Mouse (Mus musculus): Measurements from ENCODE around the gene Plekhb1. TPM values are rescaled to one million over a fixed set of nuclear protein-coding genes. Genes with fewer than 3 reads are reported as not detected.

The Plekhb1 gene
- total and polyA plus RNA-seq, 2 experiments from 2014 or later: 20.4 to 22.1 TPM

GRCm38 (mm10) chr7:100649095-100649494 is 13.1 kb downstream of the Plekhb1 start:
- H3K9ac ChIP-seq: no peak overlapping the region
- no peaks in the 10 kb centered on the region for H3K9me3 ChIP-seq (ENCODE audit: low read length)
- H3K4me2 ChIP-seq (ENCODE audit: low read depth): no peak overlapping the region
- H3K4me3 ChIP-seq (ENCODE audit: low read depth, low read length): no peak overlapping the region
- no peaks in the 10 kb centered on the region for H3K27me3 ChIP-seq (ENCODE audit: insufficient read depth, low read length)
- no peak for ATAC-seq
- no peak for TF ChIP-seq CTCF (IDR thresholded peaks at IDR 0.05; ENCODE audit: low read depth)
- 82% methylated on average over 4 of the region's 4 CpGs for WGBS
- DNase-seq: no peak
- H3K36me3 ChIP-seq (ENCODE audit: insufficient read depth): peaks cover 3% of the 10 kb centered on the region; the same call in 1 of the 2 replicates
- no peaks in the 10 kb centered on the region for H3K4me1 ChIP-seq (ENCODE audit: insufficient read depth)
- H3K27ac ChIP-seq (ENCODE audit: low read depth, low read length): no peak overlapping the region

GRCm38 (mm10) chr7:100645147-100645546 is 17.1 kb downstream of the Plekhb1 start:
- TF ChIP-seq CTCF (IDR thresholded peaks at IDR 0.05; ENCODE audit: low read depth): peak; percentile 78
- H3K4me1 ChIP-seq (ENCODE audit: insufficient read depth): no peaks in the 10 kb centered on the region

DNA sequence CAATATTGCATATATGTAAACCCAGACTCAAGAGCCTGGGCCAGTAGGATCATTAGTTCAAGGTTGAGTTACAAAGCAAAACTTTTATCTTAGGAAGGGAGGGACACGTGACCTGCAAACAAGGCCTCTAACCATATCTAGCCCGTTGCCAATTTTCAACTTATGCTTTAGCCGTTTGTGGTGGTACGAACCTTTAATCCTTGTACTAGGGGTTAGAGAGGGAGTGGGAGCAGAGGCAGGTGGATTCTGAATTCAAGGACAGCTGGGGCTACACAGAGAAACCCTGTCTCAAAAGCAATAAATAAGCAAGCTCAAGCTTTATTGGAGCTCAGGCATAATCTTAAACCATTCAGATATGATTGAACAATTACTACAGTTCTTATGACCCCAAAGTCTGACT is 19.8 kb downstream of the Plekhb1 start:
- H3K36me3 ChIP-seq (ENCODE audit: insufficient read depth): peaks cover 9% of the 10 kb centered on the region
- DNase-seq: no peak
- no peak for TF ChIP-seq CTCF (IDR thresholded peaks at IDR 0.05; ENCODE audit: low read depth)

More at GRCm38 (mm10) chr7:100645147-100645546, 17.1 kb downstream of the Plekhb1 start:
- DNase-seq: peak; percentile 75
- Histone ChIP-seq H3K9ac (no peak overlapping the region), H3K4me3 (ENCODE audit: low read depth, low read length) (no peak overlapping the region), H3K27me3 (ENCODE audit: insufficient read depth, low read length) (no peaks in the 10 kb centered on the region), H3K27ac (ENCODE audit: low read depth, low read length) (no peak overlapping the region), H3K9me3 (ENCODE audit: low read length) (no peaks in the 10 kb centered on the region), H3K36me3 (ENCODE audit: insufficient read depth) (peaks cover 6% of the 10 kb centered on the region), H3K4me2 (ENCODE audit: low read depth) (no peak overlapping the region)
- 32% methylated on average over 3 of the region's 3 CpGs for WGBS
- ATAC-seq: peak; percentile 70

GRCm38 (mm10) chr7:100637657-100638056 is 24.6 kb downstream of the Plekhb1 start:
- TF ChIP-seq CTCF (IDR thresholded peaks at IDR 0.05; ENCODE audit: low read depth): peak; percentile 70
- DNase-seq (peak; percentile 54), ATAC-seq (peak; percentile 71; the same call in 1 of the 2 replicates)
- 0% methylated on average over 1 of the region's 1 CpGs for WGBS
- H3K9me3 ChIP-seq (ENCODE audit: low read length): no peaks in the 10 kb centered on the region
- no peak overlapping the region for H3K4me3 ChIP-seq (ENCODE audit: low read depth, low read length)
- H3K9ac ChIP-seq: no peak overlapping the region
- H3K4me2 ChIP-seq (ENCODE audit: low read depth): no peak overlapping the region
- H3K27ac ChIP-seq (ENCODE audit: low read depth, low read length): no peak overlapping the region
- H3K27me3 ChIP-seq (ENCODE audit: insufficient read depth, low read length): no peaks in the 10 kb centered on the region
- H3K4me1 ChIP-seq (ENCODE audit: insufficient read depth): no peaks in the 10 kb centered on the region
- H3K36me3 ChIP-seq (ENCODE audit: insufficient read depth): peaks cover 19% of the 10 kb centered on the region

More for the DNA sequence above, 19.8 kb downstream of the Plekhb1 start:
- WGBS: 91% methylated on average over 4 of the region's 4 CpGs
- H3K9ac ChIP-seq: no peak overlapping the region
- H3K27me3 ChIP-seq (ENCODE audit: insufficient read depth, low read length): no peaks in the 10 kb centered on the region
- no peak for ATAC-seq
- no peaks in the 10 kb centered on the region for H3K9me3 ChIP-seq (ENCODE audit: low read length)
- no peak overlapping the region for H3K27ac ChIP-seq (ENCODE audit: low read depth, low read length)
- H3K4me3 ChIP-seq (ENCODE audit: low read depth, low read length): no peak overlapping the region
- H3K4me1 ChIP-seq (ENCODE audit: insufficient read depth): no peaks in the 10 kb centered on the region
- no peak overlapping the region for H3K4me2 ChIP-seq (ENCODE audit: low read depth)

- TF ChIP-seq CTCF (IDR thresholded peaks at IDR 0.05; ENCODE audit: low read depth): no peak
- Histone ChIP-seq H3K27ac (ENCODE audit: low read depth, low read length) (no peak overlapping the region), H3K9me3 (ENCODE audit: low read length) (no peaks in the 10 kb centered on the region)
Measured at GRCm38 (mm10) chr7:100624538-100624937, 37.7 kb downstream of the Plekhb1 start.

DNA sequence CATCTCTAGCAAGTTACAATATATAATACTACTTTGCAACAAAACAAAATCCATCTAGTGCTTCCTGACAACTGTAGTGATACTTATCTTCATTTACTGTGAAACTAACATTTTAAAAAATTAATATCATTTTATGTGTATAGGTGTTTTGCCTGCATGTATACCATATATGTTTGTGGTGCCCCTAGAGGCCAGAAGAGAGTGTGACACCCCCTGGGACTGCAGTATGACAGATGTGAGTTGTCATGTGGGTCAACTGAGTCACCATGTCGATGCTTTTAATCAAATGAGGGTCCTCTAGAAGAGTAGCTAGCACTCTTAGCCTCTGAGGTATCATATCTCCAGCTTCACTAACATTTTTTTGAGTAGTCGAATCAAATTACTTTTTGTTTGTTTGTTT is 39.9 kb downstream of the Plekhb1 start:
- no peaks in the 10 kb centered on the region for H3K27me3 ChIP-seq (ENCODE audit: insufficient read depth, low read length)
- H3K9me3 ChIP-seq (ENCODE audit: low read length): no peaks in the 10 kb centered on the region
- H3K4me2 ChIP-seq (ENCODE audit: low read depth): no peak overlapping the region
- peak; percentile 37 for TF ChIP-seq CTCF (IDR thresholded peaks at IDR 0.05; ENCODE audit: low read depth)
- DNase-seq: no peak
- H3K4me1 ChIP-seq (ENCODE audit: insufficient read depth): no peaks in the 10 kb centered on the region
- H3K4me3 ChIP-seq (ENCODE audit: low read depth, low read length): no peak overlapping the region
- ATAC-seq: no peak
- no peaks in the 10 kb centered on the region for H3K36me3 ChIP-seq (ENCODE audit: insufficient read depth)
- 90% methylated on average over 2 of the region's 2 CpGs for WGBS
- no peak overlapping the region for H3K9ac ChIP-seq
- H3K27ac ChIP-seq (ENCODE audit: low read depth, low read length): no peak overlapping the region

More at GRCm38 (mm10) chr7:100624538-100624937, 37.7 kb downstream of the Plekhb1 start:
- H3K4me1 ChIP-seq (ENCODE audit: insufficient read depth): no peaks in the 10 kb centered on the region
- no peak for ATAC-seq
- H3K27me3 ChIP-seq (ENCODE audit: insufficient read depth, low read length): no peaks in the 10 kb centered on the region
- no peak overlapping the region for H3K4me2 ChIP-seq (ENCODE audit: low read depth)
- H3K9ac ChIP-seq: no peak overlapping the region
- 0 out of 2 replicates have a peak, but pooled peaks cover 2% of the 10 kb centered on the region for H3K36me3 ChIP-seq (ENCODE audit: insufficient read depth)
- 89% methylated on average over 3 of the region's 3 CpGs for WGBS
- DNase-seq: no peak
- no peak overlapping the region for H3K4me3 ChIP-seq (ENCODE audit: low read depth, low read length)

- Histone ChIP-seq H3K27me3 (ENCODE audit: insufficient read depth, low read length) (no peaks in the 10 kb centered on the region), H3K9ac (no peak overlapping the region), H3K4me1 (ENCODE audit: insufficient read depth) (no peaks in the 10 kb centered on the region), H3K4me2 (ENCODE audit: low read depth) (no peak overlapping the region), H3K9me3 (ENCODE audit: low read length) (no peaks in the 10 kb centered on the region), H3K27ac (ENCODE audit: low read depth, low read length) (no peak overlapping the region), H3K36me3 (ENCODE audit: insufficient read depth) (no peaks in the 10 kb centered on the region), H3K4me3 (ENCODE audit: low read depth, low read length) (no peak overlapping the region)
- WGBS: 92% methylated on average over 4 of the region's 4 CpGs
- TF ChIP-seq CTCF (IDR thresholded peaks at IDR 0.05; ENCODE audit: low read depth): no peak
- DNase-seq: no peak
- no peak for ATAC-seq
Measured at GRCm38 (mm10) chr7:100616121-100616857, 45.9 kb downstream of the Plekhb1 start.

Measured in forebrain, postnatal 0 days (tissue).